Mouse (Mus musculus) induced T-regulatory cell, adult 2 months (primary cell): ENCODE measurements at regions not wholly inside any gene's neighbourhood (a gene's known extent, or its start where the extent isn't known, plus 50 kb on each side); places are given as distances from the start of the nearest gene placed in this dataset.

ENCODE experiments used
- DNase-seq: peaks from one replicate; pipeline ENCODE4 v3.0.0-alpha.2; 2012; ENCODE audit warnings: low read depth

GRCm38 (mm10) chr1:125149817-125150216 is 285.7 kb downstream of the Actr3 start:
- DNase-seq = no peak

- DNase-seq = no peak
Observed at GRCm38 (mm10) chr1:125123861-125124260, 311.7 kb downstream of the Actr3 start.

GRCm38 (mm10) chr1:125100596-125100995 is 334.9 kb downstream of the Actr3 start:
- DNase-seq = no peak

- DNase-seq = no peak
Observed at GRCm38 (mm10) chr1:125084906-125085305, 350.6 kb downstream of the Actr3 start.

GRCm38 (mm10) chr1:125039572-125040326 is 395.8 kb downstream of the Actr3 start:
- DNase-seq = no peak

- no peak for DNase-seq
Observed at GRCm38 (mm10) chr1:125013301-125013700, 422.2 kb downstream of the Actr3 start.

GRCm38 (mm10) chr1:125011893-125012292 is 423.6 kb downstream of the Actr3 start:
- no peak for DNase-seq

GRCm38 (mm10) chr1:124997577-124997976 is 437.9 kb downstream of the Actr3 start:
- DNase-seq = no peak

GRCm38 (mm10) chr1:124950849-124951248 is 484.7 kb downstream of the Actr3 start:
- DNase-seq = no peak

GRCm38 (mm10) chr1:124904373-124904772 is 531.2 kb downstream of the Actr3 start:
- DNase-seq = no peak

- DNase-seq = no peak
Observed at GRCm38 (mm10) chr1:124871148-124871547, 564.4 kb downstream of the Actr3 start.

GRCm38 (mm10) chr1:124866248-124866647 is 569.3 kb downstream of the Actr3 start:
- DNase-seq = no peak

- peak; percentile 1 for DNase-seq
Observed at GRCm38 (mm10) chr1:124845681-124846080, 589.8 kb downstream of the Actr3 start.

- DNase-seq = no peak
Observed at GRCm38 (mm10) chr1:124825717-124826116, 609.8 kb downstream of the Actr3 start.

- no peak for DNase-seq
Observed at GRCm38 (mm10) chr1:124793026-124793425, 642.5 kb downstream of the Actr3 start.

GRCm38 (mm10) chr1:124790646-124791045 is 644.9 kb downstream of the Actr3 start:
- no peak for DNase-seq

- DNase-seq = no peak
Observed at GRCm38 (mm10) chr1:124790130-124790529, 645.4 kb downstream of the Actr3 start.

- no peak for DNase-seq
Observed at GRCm38 (mm10) chr1:124783066-124783465, 652.5 kb downstream of the Actr3 start.

- DNase-seq = no peak
Observed at GRCm38 (mm10) chr1:124777685-124778084, 657.8 kb downstream of the Actr3 start.

GRCm38 (mm10) chr1:124756721-124757120 is 678.8 kb downstream of the Actr3 start:
- DNase-seq = no peak

GRCm38 (mm10) chr1:124739777-124740176 is 694.4 kb upstream of the Dpp10 start:
- DNase-seq = no peak

GRCm38 (mm10) chr1:124730364-124730763 is 685.0 kb upstream of the Dpp10 start:
- no peak for DNase-seq

- peak; percentile 1 for DNase-seq
Observed at GRCm38 (mm10) chr1:124718065-124718464, 672.7 kb upstream of the Dpp10 start.

- DNase-seq = no peak
Observed at GRCm38 (mm10) chr1:124706246-124706645, 660.9 kb upstream of the Dpp10 start.
